Mouse (Mus musculus) lung, embryonic 14.5 days (tissue): ENCODE measurements around the gene Mrps33. TPM values are rescaled to one million over a fixed set of nuclear protein-coding genes. Genes with fewer than 3 reads are reported as not detected.

Experiments used
- ATAC-seq: fragments of 200-750 bp; cut with Nextera tagmentation; 2 replicates; pipeline ENCODE4 v1.8.0; 2017; ENCODE audit warnings: mild to moderate bottlenecking, moderate TSS enrichment, moderate library complexity; ENCODE audit not compliant: insufficient read depth
- DNase-seq: peaks from one replicate; pipeline ENCODE4 v3.0.0-alpha.2; 2015
- H3K27ac ChIP-seq: fragments of 300-500 bp; sonication (generic); 2 replicates; pipeline ENCODE4 v1.5.1; 2014; ENCODE audit warnings: low read depth, mild to moderate bottlenecking, moderate library complexity
- H3K27me3 ChIP-seq: fragments of 300-500 bp; sonication (generic); 2 replicates; pipeline ENCODE4 v1.6.1; 2014; ENCODE audit warnings: low read length, control low read depth; ENCODE audit not compliant: insufficient read depth
- H3K36me3 ChIP-seq: fragments of 300-500 bp; sonication (generic); 2 replicates; pipeline ENCODE4 v1.6.1; 2014; ENCODE audit warnings: control low read depth; ENCODE audit not compliant: insufficient read depth
- H3K4me1 ChIP-seq: fragments of 300-500 bp; sonication (generic); 2 replicates; pipeline ENCODE4 v1.6.1; 2014; ENCODE audit warnings: antibody characterized with exemption, control low read depth; ENCODE audit not compliant: insufficient read depth
- H3K4me2 ChIP-seq: fragments of 300-500 bp; sonication (generic); 2 replicates; pipeline ENCODE4 v1.6.1; 2014; ENCODE audit warnings: mild to moderate bottlenecking
- H3K4me3 ChIP-seq: fragments of 300-500 bp; sonication (generic); 2 replicates; pipeline ENCODE4 v1.5.1; 2014; ENCODE audit warnings: low read depth, low read length
- H3K9ac ChIP-seq: fragments of 300-500 bp; sonication (generic); 2 replicates; pipeline ENCODE4 v1.6.1; 2014
- H3K9me3 ChIP-seq: fragments of 300-500 bp; sonication (generic); 2 replicates; pipeline ENCODE4 v1.6.1; 2016; ENCODE audit warnings: low read depth, low read length, control low read depth
- CTCF ChIP-seq: IDR thresholded peaks from 2 replicates; pipeline ENCODE4 v1.5.1; 2016; ENCODE audit warnings: antibody characterized with exemption, low read depth
- WGBS: fragments of 180-500 bp; shearing (Covaris S2); extraction: QIAGEN DNeasy Blood & Tissue Kit; methylation state at CpG from one replicate; pipeline ENCODE4 v1.1.7; 2014; 5-methylcytosine and 5-hydroxymethylcytosine counted together
- polyA plus RNA-seq: library from polyadenylated mRNA; unstranded; fragments of >200 nt; fragmentation: Nextera tagmentation; extraction: Ambion mirVana; gene quantifications from 2 replicates; pipeline ENCODE4 v1.2.1, GENCODE M21; 2014

Gene Mrps33
- polyA plus RNA-seq, 1 experiment from 2014 or later: 195 TPM

DNA sequence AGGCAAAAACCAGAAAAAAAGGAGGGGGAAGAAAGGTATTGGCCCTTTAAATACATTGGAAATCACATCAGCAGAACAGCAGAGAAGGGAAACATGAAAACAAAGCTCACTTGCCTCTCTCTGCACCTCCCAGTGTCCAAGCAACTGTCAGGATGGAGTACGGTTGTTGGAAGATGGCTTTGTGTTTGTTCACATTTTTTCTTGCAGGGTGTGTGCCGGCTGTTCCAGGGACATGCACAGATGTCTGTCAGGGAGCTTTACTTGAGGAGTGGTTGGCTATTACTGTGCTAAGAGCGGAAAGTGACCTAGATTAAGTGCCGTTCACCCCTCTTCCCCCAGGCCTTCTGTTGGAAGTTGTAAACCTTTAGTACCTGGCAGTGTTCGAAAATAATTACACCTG, 19.0 kb downstream of the Mrps33 start:
- H3K4me1 ChIP-seq: no peaks in the 10 kb centered on the region
- WGBS: 54% methylated on average over 5 of the region's 5 CpGs
- no peak overlapping the region for H3K4me3 ChIP-seq
- H3K9me3 ChIP-seq: no peaks in the 10 kb centered on the region
- H3K4me2 ChIP-seq: no peak overlapping the region
- no peak for TF ChIP-seq CTCF
- DNase-seq (no peak), ATAC-seq (no peak)
- no peak overlapping the region for H3K27ac ChIP-seq
- H3K9ac ChIP-seq: no peak overlapping the region
- no peaks in the 10 kb centered on the region for H3K27me3 ChIP-seq
- no peaks in the 10 kb centered on the region for H3K36me3 ChIP-seq

DNA sequence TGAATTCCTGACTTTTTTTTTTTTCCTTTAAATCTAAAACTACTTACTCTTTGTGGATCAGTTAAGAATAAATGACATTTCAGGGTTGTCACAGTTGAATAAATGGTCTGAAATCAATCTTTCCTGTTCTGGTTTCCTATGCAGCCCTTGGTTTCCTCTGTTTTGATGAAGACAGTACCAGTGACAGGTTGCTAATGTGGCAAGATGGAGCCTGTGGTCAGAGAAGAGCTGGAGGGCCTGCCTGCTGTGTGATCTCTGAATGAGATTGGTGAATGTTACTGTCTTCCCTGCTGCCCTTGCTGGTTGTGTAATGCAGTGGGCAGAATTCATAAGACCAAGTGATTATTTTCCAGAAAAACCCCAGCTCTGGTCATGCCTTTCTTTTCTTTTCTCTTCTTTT, 22.4 kb downstream of the Mrps33 start:
- no peak overlapping the region for H3K4me2 ChIP-seq
- no peaks in the 10 kb centered on the region for H3K27me3 ChIP-seq
- no peaks in the 10 kb centered on the region for H3K4me1 ChIP-seq
- no peak overlapping the region for H3K9ac ChIP-seq
- H3K27ac ChIP-seq: no peak overlapping the region
- no peak overlapping the region for H3K4me3 ChIP-seq
- ATAC-seq: no peak
- TF ChIP-seq CTCF: no peak
- no peaks in the 10 kb centered on the region for H3K36me3 ChIP-seq
- DNase-seq: no peak
- no peaks in the 10 kb centered on the region for H3K9me3 ChIP-seq

DNA sequence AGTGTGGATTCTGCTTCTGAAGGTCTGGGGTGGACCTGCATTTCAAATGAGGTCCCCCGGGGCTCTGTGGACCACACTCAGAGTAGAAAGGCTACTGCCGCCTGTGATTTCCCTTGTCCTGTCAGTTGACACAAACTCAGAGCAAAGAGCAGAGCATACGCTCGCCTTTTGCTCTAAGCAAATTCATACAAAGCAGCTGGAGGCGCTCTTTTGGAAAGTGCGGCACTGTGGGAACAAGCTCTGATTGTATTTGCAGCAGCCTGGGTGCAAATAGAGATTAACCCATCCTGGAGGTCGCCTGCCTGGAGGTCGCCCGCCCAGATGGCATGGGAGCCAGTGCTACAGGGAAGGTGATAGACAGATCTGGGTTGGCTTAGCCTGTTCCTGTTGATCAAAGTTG, 23.0 kb downstream of the Mrps33 start:
- TF ChIP-seq CTCF: no peak
- Histone ChIP-seq H3K9ac (no peak overlapping the region), H3K9me3 (no peaks in the 10 kb centered on the region), H3K4me3 (no peak overlapping the region), H3K27ac (no peak overlapping the region), H3K4me2 (no peak overlapping the region), H3K4me1 (no peaks in the 10 kb centered on the region), H3K27me3 (no peaks in the 10 kb centered on the region), H3K36me3 (no peaks in the 10 kb centered on the region)
- peak; percentile 7 for DNase-seq
- ATAC-seq: no peak
- 11% methylated on average over 9 of the region's 9 CpGs for WGBS

DNA sequence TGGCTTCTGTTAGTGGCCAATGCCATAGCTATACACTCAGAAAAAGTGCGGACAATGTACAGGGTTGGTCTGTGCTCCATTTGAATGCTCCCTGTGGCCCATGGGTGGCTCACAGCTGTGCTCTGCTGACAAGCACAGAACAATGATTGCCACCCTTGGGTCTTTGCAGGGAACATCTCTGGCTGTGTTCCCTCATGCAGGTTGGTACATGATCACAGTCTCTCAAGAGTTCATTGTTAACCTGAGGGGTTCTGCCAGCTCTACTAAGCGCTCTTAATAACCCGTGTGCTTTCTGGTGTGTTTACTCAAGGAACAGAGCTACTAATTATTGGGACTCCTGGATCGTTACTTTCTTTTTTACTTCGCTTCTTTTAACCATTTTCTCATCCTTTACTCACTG, 24.8 kb downstream of the Mrps33 start:
- no peak overlapping the region for H3K9ac ChIP-seq
- DNase-seq (no peak), ATAC-seq (no peak)
- peaks cover 10% of the 10 kb centered on the region for H3K4me1 ChIP-seq
- 68% methylated on average over 5 of the region's 5 CpGs for WGBS
- TF ChIP-seq CTCF: no peak
- no peak overlapping the region for H3K4me2 ChIP-seq
- H3K4me3 ChIP-seq: no peak overlapping the region
- no peaks in the 10 kb centered on the region for H3K27me3 ChIP-seq
- H3K9me3 ChIP-seq: no peaks in the 10 kb centered on the region
- H3K27ac ChIP-seq: no peak overlapping the region
- H3K36me3 ChIP-seq: no peaks in the 10 kb centered on the region

DNA sequence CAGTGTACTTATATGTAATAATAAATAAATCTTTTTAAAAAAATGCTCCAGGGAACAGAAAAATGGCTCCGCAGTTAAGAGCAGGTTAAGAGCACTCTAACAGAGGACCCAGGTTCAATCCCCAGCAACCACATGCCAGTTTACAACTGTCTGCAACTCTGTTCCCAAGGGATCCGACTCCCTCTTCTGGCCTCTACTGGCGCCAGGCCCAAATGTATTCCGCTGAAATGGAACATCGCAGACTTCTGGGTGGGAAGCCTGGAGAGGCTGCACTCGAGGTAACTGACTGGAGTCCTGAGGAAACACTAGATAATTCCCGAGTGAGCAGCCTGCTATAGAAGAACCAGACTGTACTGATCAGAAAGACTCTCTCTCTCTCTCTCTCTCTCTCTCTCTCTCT, 27.3 kb downstream of the Mrps33 start:
- ATAC-seq (no peak), DNase-seq (peak; percentile 22)
- no peaks in the 10 kb centered on the region for H3K27me3 ChIP-seq
- TF ChIP-seq CTCF: no peak
- 65% methylated on average over 7 of the region's 7 CpGs for WGBS
- no peaks in the 10 kb centered on the region for H3K36me3 ChIP-seq
- no peak overlapping the region for H3K9ac ChIP-seq
- no peak overlapping the region for H3K27ac ChIP-seq
- H3K4me2 ChIP-seq: no peak overlapping the region
- H3K4me1 ChIP-seq: peaks cover 10% of the 10 kb centered on the region
- H3K9me3 ChIP-seq: no peaks in the 10 kb centered on the region
- no peak overlapping the region for H3K4me3 ChIP-seq

DNA sequence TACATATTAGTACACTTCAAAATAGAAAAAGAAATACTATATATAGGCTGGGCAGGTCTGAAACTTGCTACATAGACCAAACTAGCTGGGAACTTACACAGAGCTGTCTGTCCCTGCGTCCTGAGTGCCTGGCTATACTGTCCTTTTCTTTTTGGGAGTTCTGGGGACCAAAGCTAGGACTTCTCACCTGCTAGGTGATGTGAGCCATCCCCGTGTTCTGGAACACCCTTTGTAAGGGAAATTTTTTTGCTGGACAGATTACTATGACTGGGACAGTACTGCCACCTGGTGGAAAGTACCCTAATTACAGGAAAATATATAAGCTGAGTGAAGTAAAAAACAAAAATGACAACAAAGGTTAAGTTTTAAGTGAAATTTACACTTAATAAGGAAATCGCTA, 28.2 kb downstream of the Mrps33 start:
- peak; percentile 76 for DNase-seq
- no peaks in the 10 kb centered on the region for H3K9me3 ChIP-seq
- ATAC-seq: no peak
- H3K36me3 ChIP-seq: no peaks in the 10 kb centered on the region
- H3K4me2 ChIP-seq: no peak overlapping the region
- no peak overlapping the region for H3K9ac ChIP-seq
- H3K4me1 ChIP-seq: peaks cover 10% of the 10 kb centered on the region
- no peak overlapping the region for H3K4me3 ChIP-seq
- no peak overlapping the region for H3K27ac ChIP-seq
- 30% methylated on average over 3 of the region's 3 CpGs for WGBS
- no peaks in the 10 kb centered on the region for H3K27me3 ChIP-seq
- peak; percentile 65 for TF ChIP-seq CTCF

DNA sequence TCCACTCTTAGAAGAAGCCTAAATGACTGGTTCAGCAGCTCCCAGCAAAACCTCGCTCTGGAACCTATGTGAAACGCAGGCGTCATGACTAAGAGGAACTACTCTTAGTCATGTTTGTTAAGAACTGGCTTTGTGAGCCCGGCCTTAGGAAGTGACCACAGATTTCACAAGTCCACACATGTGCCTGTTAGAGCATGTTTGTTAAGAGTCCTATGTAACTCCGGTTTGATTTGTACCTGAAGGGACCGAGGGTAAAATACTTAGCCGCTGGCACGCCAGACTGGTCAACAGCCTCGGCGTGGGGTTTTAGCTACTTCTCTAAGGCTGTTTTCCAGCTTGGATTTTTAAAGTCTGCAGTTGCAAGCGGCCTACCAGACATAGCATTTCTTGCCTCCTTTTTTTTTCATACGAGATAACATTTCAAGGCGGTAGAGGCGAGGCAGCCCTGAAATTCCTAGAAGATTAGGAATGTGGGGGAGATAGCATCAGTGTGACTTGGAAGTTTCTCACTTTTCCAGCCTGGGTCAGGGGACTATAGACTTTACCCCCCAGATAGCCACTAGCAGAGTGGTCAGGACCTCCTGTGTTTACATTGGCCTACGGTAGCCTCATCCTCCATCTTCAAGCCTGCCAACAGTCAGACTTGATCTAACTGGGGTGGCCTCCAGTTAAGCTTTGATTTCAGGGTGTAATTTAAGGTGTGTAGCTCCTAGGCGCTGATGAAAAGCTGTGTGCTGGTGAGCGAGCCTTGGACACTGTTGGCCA, 28.8 kb downstream of the Mrps33 start:
- WGBS: 35% methylated on average over 17 of the region's 17 CpGs
- Histone ChIP-seq H3K9ac (no peak overlapping the region; the same call in none of the 2 replicates), H3K4me1 (peaks cover 10% of the 10 kb centered on the region), H3K4me3 (no peak overlapping the region), H3K27me3 (no peaks in the 10 kb centered on the region), H3K9me3 (no peaks in the 10 kb centered on the region), H3K27ac (peak overlapping the region; percentile 54; the same call in 1 of the 2 replicates), H3K36me3 (no peaks in the 10 kb centered on the region), H3K4me2 (peak overlapping the region; percentile 54)
- no peak for TF ChIP-seq CTCF
- peak; percentile 29; the same call in 1 of the 2 replicates for ATAC-seq
- DNase-seq: peak; percentile 63
